Mouse (Mus musculus) CD4-positive naive resting alpha-beta T cell, adult 57 days (primary cell): ENCODE results near the gene Rbm19. TPM values are rescaled to one million over a fixed set of nuclear protein-coding genes. Genes with fewer than 3 reads are reported as not detected.

Source experiments
- total RNA-seq: library from RNA; stranded (reverse); gene quantifications from one replicate; pipeline ENCODE4 v1.2.4, GENCODE M21; 2023

The Rbm19 gene
- 80.2 TPM for total RNA-seq

DNA sequence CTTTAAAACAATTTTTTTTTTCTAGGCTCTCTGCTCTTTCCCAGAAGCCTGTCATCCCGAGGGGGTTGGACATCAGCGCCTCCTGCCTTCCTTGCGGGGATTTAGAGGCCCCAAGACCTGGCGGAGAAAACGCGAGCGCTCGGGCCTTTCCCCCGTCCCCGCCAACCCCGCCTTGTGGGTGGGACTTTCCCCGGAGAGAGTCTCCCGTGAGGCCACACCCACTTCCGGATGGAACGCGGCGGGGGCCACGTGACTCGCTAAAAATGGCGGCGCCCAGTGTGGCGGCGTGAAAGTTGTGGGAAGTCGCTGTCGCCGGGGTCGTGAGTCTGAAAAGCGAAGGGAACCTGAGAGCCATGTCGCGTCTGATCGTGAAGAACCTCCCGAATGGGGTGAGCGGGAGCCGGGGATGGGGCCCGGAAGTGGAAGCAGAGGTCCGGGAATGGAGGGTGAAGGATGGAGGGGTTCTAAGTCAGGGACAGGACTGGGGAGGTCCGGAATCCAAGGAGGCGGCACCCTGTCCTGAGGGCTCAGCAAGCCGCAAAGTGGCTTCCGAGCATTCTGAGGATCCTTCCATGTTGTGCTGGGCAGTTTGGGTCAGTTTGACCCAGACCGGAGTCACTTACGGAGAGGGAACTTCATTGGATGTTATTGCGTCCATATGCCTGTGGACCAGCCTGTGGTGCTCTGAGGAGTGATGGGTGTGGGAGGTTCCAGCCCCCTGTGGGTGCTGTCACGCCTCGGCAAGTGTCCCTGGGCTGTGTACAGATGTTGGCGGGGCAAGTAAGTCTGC lies at the start of gene Rbm19:
Rbm19 (plus strand) TSS at position 205 of the 790 bp plus-strand sequence.

